Mouse (Mus musculus): ENCODE results near the gene Kcnj9. TPM values are rescaled to one million over a fixed set of nuclear protein-coding genes. Genes with fewer than 3 reads are reported as not detected.

The Kcnj9 gene
- polyA plus RNA-seq, 1 experiment from 2014 or later: not detected

DNA sequence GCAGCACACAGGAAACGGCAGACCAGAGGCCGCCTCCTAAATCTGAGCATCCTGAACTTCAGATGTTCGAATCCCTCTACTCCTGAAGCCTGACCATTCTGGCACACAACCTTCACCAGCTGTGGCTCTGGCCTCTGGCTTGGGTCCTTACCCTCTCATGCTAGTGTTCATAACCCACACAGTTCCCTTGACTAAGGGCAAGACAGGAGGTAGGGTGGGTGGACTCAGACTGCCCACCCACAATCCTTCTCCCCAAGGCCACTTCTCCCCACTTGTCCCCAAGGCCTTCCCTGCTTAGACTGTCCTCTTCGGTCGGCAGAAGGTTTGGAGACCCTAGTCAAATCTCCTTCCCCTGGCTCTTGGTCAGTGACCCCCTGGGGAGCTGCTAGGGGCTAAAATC is 20.4 kb upstream of the Kcnj9 start:
- WGBS (ENCODE audit: insufficient replicate concordance): 69% methylated on average over 5 of the region's 5 CpGs
- H3K27ac ChIP-seq: no peak overlapping the region
- DNase-seq: no peak
- no peak overlapping the region for H3K4me3 ChIP-seq (replicated peaks)
- peaks cover 49% of the 10 kb centered on the region for H3K27me3 ChIP-seq
- H3K4me2 ChIP-seq: no peak overlapping the region
- no peaks in the 10 kb centered on the region for H3K4me1 ChIP-seq (replicated peaks)
- H3K9me3 ChIP-seq (replicated peaks): no peaks in the 10 kb centered on the region
- H3K9ac ChIP-seq: no peak overlapping the region
- H3K36me3 ChIP-seq: no peaks in the 10 kb centered on the region
- ATAC-seq (ENCODE audit: low read depth): no peak

DNA sequence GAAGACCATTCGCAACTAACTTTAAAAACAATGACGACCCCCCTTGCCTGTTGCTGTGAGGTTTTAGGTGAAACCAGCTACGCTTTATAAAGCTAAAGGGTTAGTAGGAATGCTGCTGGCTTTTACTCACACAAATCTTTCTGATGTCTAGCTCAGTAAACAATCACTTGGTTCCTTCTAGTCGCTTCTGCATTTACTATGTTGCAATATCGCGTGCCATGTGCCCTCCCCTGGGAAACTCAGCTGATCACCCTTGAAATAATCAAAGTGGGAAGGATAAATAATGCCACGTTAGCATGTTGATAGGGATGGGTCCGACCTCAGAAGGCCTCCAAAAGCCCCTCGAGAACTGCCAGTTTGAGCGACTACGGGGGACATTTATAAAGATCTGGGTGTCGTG is 18.3 kb upstream of the Kcnj9 start:
- Histone ChIP-seq H3K4me3 (replicated peaks) (no peak overlapping the region), H3K27ac (no peak overlapping the region), H3K4me2 (no peak overlapping the region), H3K9me3 (replicated peaks) (no peaks in the 10 kb centered on the region), H3K9ac (no peak overlapping the region), H3K27me3 (peaks cover 57% of the 10 kb centered on the region), H3K36me3 (no peaks in the 10 kb centered on the region), H3K4me1 (replicated peaks) (no peaks in the 10 kb centered on the region)
- ATAC-seq (ENCODE audit: low read depth) (no peak), DNase-seq (no peak)
- WGBS (ENCODE audit: insufficient replicate concordance): 65% methylated on average over 12 of the region's 12 CpGs

DNA sequence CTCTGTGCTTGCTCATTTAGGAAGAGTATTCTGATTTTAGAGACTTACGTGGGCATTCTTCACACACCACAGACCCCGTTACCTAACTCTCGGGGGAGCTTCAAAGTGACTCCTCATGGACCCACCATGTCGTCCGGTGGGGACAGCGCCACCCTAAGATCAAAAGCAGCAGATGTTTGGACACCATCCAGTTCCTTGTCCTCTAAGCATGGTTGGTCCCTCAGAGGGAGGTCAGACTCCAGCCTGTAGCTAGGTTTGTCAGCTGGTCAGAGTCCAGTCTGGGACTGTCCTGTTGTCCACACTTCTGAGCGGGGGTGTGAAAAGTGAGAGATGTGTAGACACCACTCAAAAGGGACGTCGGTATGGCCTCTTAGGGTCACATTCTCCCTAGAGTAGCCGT is 17.6 kb upstream of the Kcnj9 start:
- 65% methylated on average over 10 of the region's 10 CpGs for WGBS (ENCODE audit: insufficient replicate concordance)
- DNase-seq (no peak), ATAC-seq (ENCODE audit: low read depth) (no peak)
- H3K9ac ChIP-seq: no peak overlapping the region
- H3K36me3 ChIP-seq: no peaks in the 10 kb centered on the region
- H3K4me3 ChIP-seq (replicated peaks): no peak overlapping the region
- H3K4me1 ChIP-seq (replicated peaks): no peaks in the 10 kb centered on the region
- no peaks in the 10 kb centered on the region for H3K9me3 ChIP-seq (replicated peaks)
- H3K4me2 ChIP-seq: no peak overlapping the region
- peaks cover 62% of the 10 kb centered on the region for H3K27me3 ChIP-seq
- H3K27ac ChIP-seq: no peak overlapping the region

DNA sequence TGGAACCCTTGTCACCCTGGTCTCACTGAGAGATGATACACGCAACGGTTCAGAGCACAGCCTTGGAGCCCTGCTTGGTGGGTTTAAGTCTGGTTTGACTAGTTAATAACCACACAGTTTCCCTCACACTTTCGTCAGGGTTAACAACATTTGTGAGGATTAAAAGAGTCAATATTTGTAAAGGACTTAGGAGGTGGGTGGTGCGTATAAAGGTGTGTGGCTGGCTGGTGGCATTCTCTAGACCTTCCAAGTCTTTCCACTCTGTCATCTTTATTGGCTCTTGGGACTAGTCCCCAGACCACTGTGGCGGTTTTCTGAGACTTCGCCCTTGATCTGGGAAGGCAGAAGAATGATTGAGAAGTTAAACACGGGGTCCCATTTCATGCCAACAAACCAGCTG is 15.7 kb upstream of the Kcnj9 start:
- no peak for ATAC-seq (ENCODE audit: low read depth)
- no peak overlapping the region for H3K4me3 ChIP-seq (replicated peaks)
- 65% methylated on average over 7 of the region's 7 CpGs for WGBS (ENCODE audit: insufficient replicate concordance)
- no peak for DNase-seq
- no peak overlapping the region for H3K9ac ChIP-seq
- H3K4me2 ChIP-seq: no peak overlapping the region
- H3K27me3 ChIP-seq: peaks cover 62% of the 10 kb centered on the region
- peaks cover 12% of the 10 kb centered on the region for H3K4me1 ChIP-seq (replicated peaks)
- H3K9me3 ChIP-seq (replicated peaks): no peaks in the 10 kb centered on the region
- no peak overlapping the region for H3K27ac ChIP-seq
- H3K36me3 ChIP-seq: no peaks in the 10 kb centered on the region

DNA sequence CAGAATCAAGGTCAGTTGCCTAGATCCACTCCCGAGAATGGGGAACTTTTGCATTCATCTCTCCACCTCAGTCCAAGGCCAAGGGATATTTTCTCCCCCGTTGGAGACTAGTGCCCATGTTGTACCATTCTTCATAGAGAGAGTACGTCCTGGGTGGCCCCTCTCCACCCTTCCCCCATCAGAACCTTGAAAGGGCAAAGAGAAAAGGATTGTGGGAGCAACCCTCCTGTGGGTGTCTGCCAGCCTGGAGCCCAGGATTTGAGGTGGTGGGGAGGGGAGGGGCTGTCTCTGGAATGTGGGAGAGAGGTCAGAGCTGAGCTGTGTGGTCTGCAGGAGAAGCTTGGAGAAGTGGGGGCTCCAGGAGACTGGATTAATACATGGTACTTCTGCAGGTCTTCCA is 14.8 kb upstream of the Kcnj9 start:
- H3K27me3 ChIP-seq: peaks cover 62% of the 10 kb centered on the region
- ATAC-seq (ENCODE audit: low read depth): no peak
- no peak overlapping the region for H3K4me2 ChIP-seq
- peaks cover 12% of the 10 kb centered on the region for H3K4me1 ChIP-seq (replicated peaks)
- no peak overlapping the region for H3K27ac ChIP-seq
- H3K9ac ChIP-seq: no peak overlapping the region
- DNase-seq: no peak
- no peak overlapping the region for H3K4me3 ChIP-seq (replicated peaks)
- WGBS (ENCODE audit: insufficient replicate concordance): 43% methylated on average over 3 of the region's 3 CpGs
- no peaks in the 10 kb centered on the region for H3K9me3 ChIP-seq (replicated peaks)
- no peaks in the 10 kb centered on the region for H3K36me3 ChIP-seq

DNA sequence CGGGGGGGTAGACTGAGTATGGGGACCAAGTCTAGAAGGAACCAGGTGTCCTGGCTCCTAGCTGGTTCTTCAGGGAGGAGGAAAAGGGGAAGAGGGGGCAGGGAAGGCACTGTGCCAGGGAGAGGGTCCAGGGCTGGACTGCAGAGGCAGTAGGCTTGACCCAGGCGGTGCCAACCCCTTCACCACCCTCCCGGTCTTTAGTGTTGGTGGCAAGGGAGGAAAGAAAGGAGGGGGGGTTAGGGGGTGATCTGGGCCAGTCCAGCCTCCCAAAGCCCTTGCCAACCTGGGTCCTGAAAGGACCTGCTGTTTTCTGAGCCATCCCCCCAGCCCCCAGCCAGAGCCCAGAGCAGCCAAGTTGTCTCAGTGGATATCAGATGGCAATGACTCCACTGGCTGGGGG is 13.6 kb upstream of the Kcnj9 start:
- Histone ChIP-seq H3K4me3 (replicated peaks) (no peak overlapping the region), H3K27me3 (peaks cover 68% of the 10 kb centered on the region), H3K36me3 (no peaks in the 10 kb centered on the region), H3K4me1 (replicated peaks) (peaks cover 12% of the 10 kb centered on the region), H3K27ac (no peak overlapping the region), H3K4me2 (no peak overlapping the region), H3K9me3 (replicated peaks) (no peaks in the 10 kb centered on the region), H3K9ac (no peak overlapping the region)
- no peak for DNase-seq
- ATAC-seq (ENCODE audit: low read depth): no peak
- whole genome bisulfite sequencing (ENCODE audit: insufficient replicate concordance): 72% methylated on average over 3 of the region's 3 CpGs

DNA sequence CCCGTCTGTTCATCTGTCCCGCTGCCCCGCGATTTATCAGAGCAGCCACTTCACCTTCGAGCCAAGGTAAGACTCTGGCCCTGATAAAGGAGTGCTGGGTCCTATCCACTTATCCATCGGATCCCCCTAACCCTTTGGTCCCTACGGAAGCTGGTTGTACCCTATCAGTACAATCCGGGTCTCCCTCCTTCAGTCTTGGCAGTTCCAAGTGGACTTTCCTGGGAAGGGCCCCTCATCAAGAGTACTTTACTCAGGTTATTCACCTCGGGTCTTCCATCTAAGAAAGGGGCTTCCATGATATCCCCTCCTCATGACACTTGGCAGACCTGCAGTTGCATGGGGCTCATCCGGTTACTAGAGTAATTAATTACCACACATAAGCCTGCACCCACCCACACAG is 12.3 kb upstream of the Kcnj9 start:
- peak overlapping the region; percentile 69 for H3K4me2 ChIP-seq
- no peak overlapping the region for H3K27ac ChIP-seq
- DNase-seq (no peak), ATAC-seq (ENCODE audit: low read depth) (no peak)
- peak overlapping the region; percentile 48 for H3K4me3 ChIP-seq (replicated peaks)
- peaks cover 12% of the 10 kb centered on the region for H3K4me1 ChIP-seq (replicated peaks)
- H3K9me3 ChIP-seq (replicated peaks): no peaks in the 10 kb centered on the region
- peaks cover 73% of the 10 kb centered on the region for H3K27me3 ChIP-seq
- 14% methylated on average over 10 of the region's 10 CpGs for WGBS (ENCODE audit: insufficient replicate concordance)
- H3K36me3 ChIP-seq: no peaks in the 10 kb centered on the region
- 0 out of 2 replicates have a peak overlapping the region, but pooled peaks have one; percentile 22 for H3K9ac ChIP-seq

DNA sequence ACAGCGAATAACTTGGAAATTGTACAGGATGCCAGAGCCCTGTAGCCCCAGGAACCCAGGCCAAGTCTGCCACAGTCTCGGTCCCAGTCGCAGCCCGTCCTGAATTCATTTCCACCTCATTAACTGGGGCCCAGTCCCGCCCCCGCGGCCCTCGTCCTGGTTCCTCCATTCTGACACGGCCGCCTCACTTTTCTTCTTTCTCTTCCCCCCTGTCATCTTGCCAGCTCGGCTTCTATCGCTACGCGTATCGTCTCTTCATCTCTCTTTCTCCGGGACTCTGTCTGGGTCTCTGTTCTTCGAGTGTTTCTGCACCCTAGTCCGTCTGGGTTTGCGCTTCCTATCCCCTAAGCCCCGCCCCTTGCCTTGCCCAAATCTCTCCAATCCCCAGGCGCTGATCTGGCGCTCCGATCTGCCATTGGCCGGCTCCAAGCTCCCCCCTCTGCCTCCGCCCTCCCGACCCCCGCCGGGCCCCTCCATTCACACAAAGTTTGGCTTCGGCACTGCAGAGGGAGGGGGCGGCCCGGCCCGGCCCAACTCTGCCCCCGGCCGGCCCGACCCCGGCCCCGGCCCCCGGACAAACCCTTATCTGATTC is 11.7 kb upstream of the Kcnj9 start, which contains the start of gene Kcnj10:
Gene Kcnj10 (plus strand): TSS at position 482 of the 593 bp plus-strand sequence.
- 2% methylated on average over 38 of the region's 38 CpGs for WGBS (ENCODE audit: insufficient replicate concordance)
- DNase-seq (peak; percentile 52), ATAC-seq (ENCODE audit: low read depth) (peak; percentile 82)
- Histone ChIP-seq H3K4me2 (peak within 1 kb of the TSS; percentile 69), H3K27ac (no peak within 1 kb of the TSS), H3K9me3 (replicated peaks) (no peaks in the 10 kb centered on the region), H3K4me1 (replicated peaks) (peaks cover 12% of the 10 kb centered on the region), H3K36me3 (no peaks in the 10 kb centered on the region), H3K27me3 (peaks cover 76% of the 10 kb centered on the region), H3K9ac (0 out of 2 replicates have a peak within 1 kb of the TSS, but pooled peaks have one; percentile 22), H3K4me3 (replicated peaks) (peak within 1 kb of the TSS; percentile 48)

DNA sequence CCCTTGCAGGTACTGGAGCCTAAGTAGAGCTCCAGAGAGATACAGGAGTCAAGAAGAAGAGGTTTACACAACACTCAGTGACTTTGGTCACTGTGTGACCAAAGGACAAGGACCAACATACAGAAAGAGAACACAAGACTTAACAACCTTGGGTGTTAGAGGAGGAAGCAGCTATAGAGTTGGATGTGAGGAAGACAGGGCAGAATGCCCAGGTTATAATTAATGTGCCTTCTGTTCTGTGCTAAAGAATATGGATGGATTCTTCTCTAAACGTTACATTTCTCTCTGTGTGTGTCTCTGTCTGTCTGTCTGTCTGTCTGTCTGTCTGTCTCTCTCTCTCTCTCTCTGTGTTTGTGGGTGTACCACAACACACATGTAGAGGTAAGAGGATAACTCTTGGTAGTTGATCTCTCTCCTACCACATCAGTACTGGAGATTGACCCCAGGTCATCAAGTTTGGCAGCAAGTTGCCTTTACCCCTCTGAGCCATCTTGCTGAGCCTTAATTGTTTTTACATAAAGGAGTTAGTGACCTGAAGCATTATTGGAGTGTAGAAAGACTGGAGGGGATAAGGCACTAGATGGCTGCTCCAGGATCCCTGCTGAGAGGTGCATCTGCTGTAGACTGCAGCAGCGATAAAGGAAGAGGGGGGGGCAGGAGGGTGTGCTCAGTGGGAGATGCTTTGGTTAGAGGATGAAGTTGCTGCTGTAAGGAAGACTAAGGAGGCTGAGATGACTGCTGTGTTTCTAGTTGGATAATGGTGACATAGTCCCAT is 8.5 kb upstream of the Kcnj9 start:
- H3K36me3 ChIP-seq: no peaks in the 10 kb centered on the region
- no peak overlapping the region for H3K9ac ChIP-seq
- peaks cover 12% of the 10 kb centered on the region for H3K4me1 ChIP-seq (replicated peaks)
- no peak overlapping the region for H3K4me2 ChIP-seq
- H3K4me3 ChIP-seq (replicated peaks): no peak overlapping the region
- 32% methylated on average over 2 of the region's 2 CpGs for WGBS (ENCODE audit: insufficient replicate concordance)
- ATAC-seq (ENCODE audit: low read depth): no peak
- peaks cover 84% of the 10 kb centered on the region for H3K27me3 ChIP-seq
- no peak overlapping the region for H3K27ac ChIP-seq
- no peak for DNase-seq
- H3K9me3 ChIP-seq (replicated peaks): no peaks in the 10 kb centered on the region

DNA sequence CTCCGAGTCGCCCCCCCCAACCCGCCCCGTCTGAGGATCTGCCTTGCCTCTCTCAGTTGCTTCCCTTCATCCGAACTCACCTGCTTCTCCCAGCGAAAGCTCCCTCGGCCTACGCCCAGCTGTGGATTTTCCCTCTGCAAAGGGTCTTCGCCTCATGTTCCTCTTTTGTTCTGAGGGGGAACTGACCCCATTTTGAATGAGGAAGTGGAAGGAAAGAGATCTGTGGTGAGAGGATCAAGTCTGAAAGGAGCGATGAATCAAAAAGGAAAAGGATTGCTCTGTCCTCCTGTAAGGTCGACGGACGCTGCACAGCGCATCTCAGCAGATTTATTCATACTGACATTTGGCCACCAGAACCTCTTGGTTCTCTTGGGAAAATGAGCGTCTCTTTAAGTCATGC is 6.7 kb upstream of the Kcnj9 start:
- Histone ChIP-seq H3K36me3 (no peaks in the 10 kb centered on the region), H3K4me1 (replicated peaks) (peaks cover 5% of the 10 kb centered on the region), H3K4me3 (replicated peaks) (no peak overlapping the region), H3K27me3 (peaks cover 77% of the 10 kb centered on the region), H3K9ac (no peak overlapping the region), H3K27ac (no peak overlapping the region), H3K9me3 (replicated peaks) (no peaks in the 10 kb centered on the region), H3K4me2 (no peak overlapping the region)
- DNase-seq (no peak), ATAC-seq (ENCODE audit: low read depth) (no peak)
- WGBS (ENCODE audit: insufficient replicate concordance): 32% methylated on average over 15 of the region's 15 CpGs

DNA sequence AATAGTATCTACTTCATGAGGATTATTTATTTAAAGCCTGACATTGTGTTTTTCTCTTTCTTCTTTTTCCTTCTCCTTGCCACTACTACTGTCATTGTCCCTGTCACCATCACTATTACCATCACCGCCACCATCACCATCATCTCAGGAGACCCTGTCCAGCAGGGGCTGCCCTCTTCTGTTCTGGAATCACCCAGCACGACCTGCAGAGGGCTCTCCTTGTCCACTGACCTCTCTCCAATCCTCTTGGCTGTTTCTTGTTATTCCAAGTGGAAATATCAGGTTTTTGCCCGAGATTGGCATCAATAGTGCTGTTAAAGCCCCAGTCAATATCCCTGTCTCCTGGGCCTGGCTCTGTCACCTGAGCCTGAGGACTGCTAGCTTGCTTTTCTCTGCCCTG is 4.4 kb upstream of the Kcnj9 start:
- peaks cover 79% of the 10 kb centered on the region for H3K27me3 ChIP-seq

DNA sequence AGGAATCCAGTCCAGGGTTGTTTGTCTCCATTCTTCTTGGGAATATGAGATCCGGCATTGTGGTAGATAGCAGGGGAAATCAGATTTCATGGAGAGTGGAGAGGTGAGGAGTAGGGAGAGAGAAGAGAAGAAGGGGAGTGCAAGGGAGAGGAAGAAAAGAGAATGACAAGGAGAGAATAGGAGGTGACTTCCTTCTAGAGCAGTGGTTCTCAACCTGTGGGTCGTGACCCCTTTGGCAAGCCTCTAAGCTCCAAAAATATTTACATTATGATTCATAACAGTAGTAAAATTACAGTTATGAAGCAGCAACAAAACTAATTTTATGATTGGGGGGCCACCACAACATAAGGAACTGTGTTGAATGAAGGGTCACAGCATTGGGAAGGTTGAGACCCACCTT is 3.8 kb upstream of the Kcnj9 start:
- H3K27ac ChIP-seq: no peak overlapping the region
- no peak overlapping the region for H3K4me2 ChIP-seq
- peaks cover 79% of the 10 kb centered on the region for H3K27me3 ChIP-seq
- H3K4me1 ChIP-seq (replicated peaks): no peaks in the 10 kb centered on the region
- WGBS (ENCODE audit: insufficient replicate concordance): 60% methylated on average over 2 of the region's 2 CpGs
- ATAC-seq (ENCODE audit: low read depth): no peak
- no peaks in the 10 kb centered on the region for H3K9me3 ChIP-seq (replicated peaks)
- DNase-seq: no peak
- H3K9ac ChIP-seq: no peak overlapping the region
- no peaks in the 10 kb centered on the region for H3K36me3 ChIP-seq
- no peak overlapping the region for H3K4me3 ChIP-seq (replicated peaks)

More for the DNA sequence above, 4.4 kb upstream of the Kcnj9 start:
- Histone ChIP-seq H3K9ac (no peak overlapping the region), H3K9me3 (replicated peaks) (no peaks in the 10 kb centered on the region), H3K36me3 (no peaks in the 10 kb centered on the region), H3K4me2 (no peak overlapping the region), H3K4me3 (replicated peaks) (no peak overlapping the region), H3K27ac (no peak overlapping the region), H3K4me1 (replicated peaks) (no peaks in the 10 kb centered on the region)
- DNase-seq: no peak
- ATAC-seq (ENCODE audit: low read depth): no peak
- 21% methylated on average over 3 of the region's 3 CpGs for WGBS (ENCODE audit: insufficient replicate concordance)

Measured in liver, embryonic 13.5 days (tissue).